17 mouse cellular contexts compared by ENCODE assay signal in genomic region chr8:12103296-12103695, GRCm38 (mm10).
"Had no signal": no experiment of that assay in that cellular context is flagged by ENCODE, and none has a peak within 500 bp of the region (broad histone marks: within the 10 kb centered on the region; RNA-seq: fewer than 3 reads in every experiment).

No protein-coding gene starts in this region.

- H3K27ac ChIP-seq: kidney, postnatal 0 days; layer of hippocampus, adult 2 months; liver, embryonic 13.5 days; neural tube, embryonic 13.5 days; stomach, embryonic 15.5 days had no signal

- H3K9me3 ChIP-seq: liver, embryonic 13.5 days; stomach, embryonic 15.5 days had no signal

- H3K4me1 ChIP-seq: liver, embryonic 13.5 days had no signal

- H3K4me3 ChIP-seq: layer of hippocampus, adult 2 months; liver, embryonic 13.5 days; myocyte; neural tube, embryonic 13.5 days; stomach, embryonic 15.5 days had no signal

- H3K9ac ChIP-seq: liver, embryonic 13.5 days; neural tube, embryonic 13.5 days; stomach, embryonic 15.5 days had no signal

- H3K36me3 ChIP-seq: liver, embryonic 13.5 days; neural tube, embryonic 13.5 days; stomach, embryonic 15.5 days had no signal

- ATAC-seq: intestine, postnatal 0 days had no signal

- DNase-seq: kidney, adult 2 months; kidney, postnatal 25 days; layer of hippocampus, adult 9-11 months; liver, embryonic 13.5 days; lung, adult 2 months; lung, postnatal 14 days; lung, postnatal 4 days; retina, postnatal 1 day; right cerebral cortex, postnatal 25 days; spleen, adult 18-20 months; thymus, postnatal 25 days had no signal

- H3K4me2 ChIP-seq: liver, embryonic 13.5 days; neural tube, embryonic 13.5 days; stomach, embryonic 15.5 days had no signal

- H3K27me3 ChIP-seq: liver, embryonic 13.5 days; stomach, embryonic 15.5 days had no signal
